In genomic region chr3:69597211-69597610, GRCm38 (mm10) we compare ENCODE assay signal across 10 mouse cellular contexts. TPM values are rescaled to one million over a fixed set of nuclear protein-coding genes. Genes with fewer than 3 reads are reported as not detected.
DNase-seq lines count a peak whose midpoint lies in the region; ATAC-seq and TF ChIP-seq lines count a peak whose summit lies in the region.
"Had no signal": no experiment of that assay in that cellular context is flagged by ENCODE, and none has a peak within 500 bp of the region (broad histone marks: within the 10 kb centered on the region; RNA-seq: fewer than 3 reads in every experiment).

No protein-coding gene starts in this region.

- H3K9me3 ChIP-seq in heart, embryonic 11.5 days (replicated peaks; ENCODE audit: control insufficient read depth, low read length): no peaks in the 10 kb centered on the region
- H3K9me3 ChIP-seq in hindbrain, embryonic 10.5 days: no peaks in the 10 kb centered on the region
- H3K9me3 ChIP-seq in midbrain, embryonic 12.5 days: no peaks in the 10 kb centered on the region

- H3K4me3 ChIP-seq in heart, embryonic 11.5 days (ENCODE audit: low read depth, low read length): peak overlapping the region; percentile 75; the same call in 1 of the 2 replicates
- no peak overlapping the region for H3K4me3 ChIP-seq in heart, adult 2 months
- peak overlapping the region; percentile 95; the same call in 1 of the 2 replicates for H3K4me3 ChIP-seq in cortical plate, adult 2 months (ENCODE audit: insufficient read depth, low read length)
- peak overlapping the region; percentile 77; the same call in 1 of the 2 replicates for H3K4me3 ChIP-seq in hindbrain, embryonic 10.5 days
- H3K4me3 ChIP-seq in midbrain, embryonic 12.5 days: peak overlapping the region; percentile 76

- H3K79me2 ChIP-seq in heart, adult 2 months (replicated peaks; ENCODE audit: control insufficient read depth, insufficient read depth, low read length): no peaks in the 10 kb centered on the region

- no peak overlapping the region for H3K9ac ChIP-seq in heart, embryonic 11.5 days (ENCODE audit: low read depth, low read length)
- no peak overlapping the region for H3K9ac ChIP-seq in heart, adult 2 months (ENCODE audit: low read depth, low read length)
- H3K9ac ChIP-seq in midbrain, embryonic 12.5 days (replicated peaks): 0 out of 2 replicates have a peak overlapping the region, but pooled peaks have one; percentile 82

- no peak overlapping the region for H3K27ac ChIP-seq in heart, embryonic 11.5 days (ENCODE audit: low read depth, low read length)
- H3K27ac ChIP-seq in heart, adult 2 months: no peak overlapping the region
- no peak overlapping the region for H3K27ac ChIP-seq in cortical plate, adult 2 months (ENCODE audit: insufficient read depth, low read length)
- H3K27ac ChIP-seq in hindbrain, embryonic 10.5 days: no peak overlapping the region
- H3K27ac ChIP-seq in midbrain, embryonic 12.5 days (replicated peaks): no peak overlapping the region

- no peak for TF ChIP-seq EP300 in heart, adult 2 months (IDR thresholded peaks at IDR 0.05; ENCODE audit: insufficient read depth, low read depth, low read length)

- H3K4me2 ChIP-seq in heart, embryonic 11.5 days: peak overlapping the region; percentile 92
- peak overlapping the region; percentile 73 for H3K4me2 ChIP-seq in midbrain, embryonic 12.5 days (replicated peaks)

- WGBS in heart, embryonic 11.5 days (ENCODE audit: insufficient replicate concordance): 88% methylated on average over 6 of the region's 6 CpGs
- WGBS in heart, adult 2 months: 92% methylated on average over 6 of the region's 6 CpGs
- WGBS in hindbrain, embryonic 10.5 days: 90% methylated on average over 6 of the region's 6 CpGs
- WGBS in midbrain, embryonic 12.5 days: 90% methylated on average over 6 of the region's 6 CpGs

- DNase-seq in heart, adult 2 months: no peak
- DNase-seq in hindbrain, embryonic 10.5 days (ENCODE audit: low spot score): no peak
- DNase-seq in frontal cortex, postnatal 14 days (ENCODE audit: low spot score in 2 of 2): no peak
- no peak for DNase-seq in frontal cortex, postnatal 10 days (ENCODE audit: low spot score in 2 of 2)
- no peak for DNase-seq in embryo, embryonic 9.5 days (ENCODE audit: extremely low spot score)
- DNase-seq: cerebellum, adult 11-12 months; layer of hippocampus, postnatal 36 days had no signal

- H3K4me1 ChIP-seq in heart, embryonic 11.5 days (ENCODE audit: control insufficient read depth, insufficient read depth, low read length): no peaks in the 10 kb centered on the region
- H3K4me1 ChIP-seq in heart, adult 2 months (ENCODE audit: control insufficient read depth, insufficient read depth, low read length): no peaks in the 10 kb centered on the region
- H3K4me1 ChIP-seq in cortical plate, adult 2 months (ENCODE audit: control insufficient read depth, insufficient read depth, low read length): peaks cover 4% of the 10 kb centered on the region; the same call in 1 of the 2 replicates
- H3K4me1 ChIP-seq in hindbrain, embryonic 10.5 days (replicated peaks): peaks cover 29% of the 10 kb centered on the region
- peaks cover 14% of the 10 kb centered on the region; the same call in 1 of the 2 replicates for H3K4me1 ChIP-seq in midbrain, embryonic 12.5 days

- H3K27me3 ChIP-seq in heart, embryonic 11.5 days (ENCODE audit: control insufficient read depth, insufficient read depth, low read length): no peaks in the 10 kb centered on the region
- peaks cover 2% of the 10 kb centered on the region; the same call in 1 of the 2 replicates for H3K27me3 ChIP-seq in heart, adult 2 months (ENCODE audit: control insufficient read depth, insufficient read depth, low read length)
- H3K27me3 ChIP-seq in hindbrain, embryonic 10.5 days (ENCODE audit: insufficient read depth, poor library complexity, severe bottlenecking): peaks cover 13% of the 10 kb centered on the region; the same call in 1 of the 2 replicates
- no peaks in the 10 kb centered on the region for H3K27me3 ChIP-seq in midbrain, embryonic 12.5 days

- H3K36me3 ChIP-seq in heart, embryonic 11.5 days (ENCODE audit: control insufficient read depth, insufficient read depth, low read length): no peaks in the 10 kb centered on the region
- H3K36me3 ChIP-seq in heart, adult 2 months (ENCODE audit: control insufficient read depth, insufficient read depth, low read length): no peaks in the 10 kb centered on the region
- H3K36me3 ChIP-seq in hindbrain, embryonic 10.5 days: 0 out of 2 replicates have a peak, but pooled peaks cover 4% of the 10 kb centered on the region
- no peaks in the 10 kb centered on the region for H3K36me3 ChIP-seq in midbrain, embryonic 12.5 days

- intact Hi-C loops in heart, adult 2 months (cut with DNase I): loop anchor here (2.0 kb wide), 1 partner anchor 38 kb away; no protein-coding TSS in a partner anchor

- ATAC-seq in heart, embryonic 11.5 days (replicated peaks; ENCODE audit: insufficient number of reproducible peaks, low FRiP score, low TSS enrichment): no peak
- ATAC-seq in midbrain, embryonic 12.5 days (ENCODE audit: low FRiP score, low read depth): no peak

- TF ChIP-seq POLR2A in heart, adult 2 months (IDR thresholded peaks at IDR 0.05; ENCODE audit: insufficient read depth, low read depth, low read length): no peak
- TF ChIP-seq POLR2A in cortical plate, adult 2 months (IDR thresholded peaks at IDR 0.05; ENCODE audit: extremely low read depth, insufficient read depth, low read length): no peak

- no peak for TF ChIP-seq CTCF in heart, adult 2 months (IDR thresholded peaks at IDR 0.05)
- TF ChIP-seq CTCF in cortical plate, adult 2 months (IDR thresholded peaks at IDR 0.05; ENCODE audit: extremely low read depth, insufficient read depth, low read length): no peak

RNA-seq across cellular contexts. Expression of gene B3galnt1, which starts 1.5 kb away (rescaled TPM):
- 29.3 and 33.4 TPM in 2 replicates for polyA plus RNA-seq in heart, embryonic 11.5 days (2014; fragmentation: Nextera tagmentation; extraction: Ambion mirVana)
- total RNA-seq in heart, adult 2 months (2021): 1 to 10 TPM; 1.6 to 2.0 TPM
- polyA plus RNA-seq in heart, adult 2 months (2012; rRNA removed): 2.3 and 2.4 TPM in 2 replicates
- polyA plus RNA-seq in cortical plate, adult 2 months (2012; rRNA removed): 45.9 and 49.0 TPM in 2 replicates
- polyA plus RNA-seq in hindbrain, embryonic 10.5 days (2016; fragmentation: Nextera tagmentation; extraction: Ambion mirVana): 33.0 and 33.8 TPM in 2 replicates
- 40.1 and 42.4 TPM in 2 replicates for polyA plus RNA-seq in midbrain, embryonic 12.5 days (2016; fragmentation: Nextera tagmentation; extraction: Ambion mirVana)
